ENCODE assay signal across 8 mouse cellular contexts in the genomic region with DNA sequence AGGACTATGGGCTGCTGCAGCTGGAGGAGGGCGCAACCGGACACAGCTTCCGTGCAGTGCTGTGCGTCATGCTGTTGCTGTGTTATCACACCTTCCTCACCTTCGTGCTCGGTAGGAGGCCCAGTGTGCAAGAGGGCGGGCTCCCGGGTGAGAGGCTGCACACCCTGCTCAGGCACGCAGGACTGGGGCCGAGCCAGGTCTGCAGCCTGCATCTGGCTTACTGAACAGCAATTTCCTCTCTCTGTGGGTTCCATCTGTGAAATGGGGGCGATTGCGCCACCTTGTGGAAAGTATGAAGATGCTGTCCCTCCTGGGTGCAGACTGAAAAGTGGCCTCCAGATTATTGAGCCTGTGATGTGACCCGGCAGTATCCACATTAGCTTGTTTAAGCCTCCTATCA. TPM values are rescaled to one million over a fixed set of nuclear protein-coding genes. Genes with fewer than 3 reads are reported as not detected.
DNase-seq lines count a peak whose midpoint lies in the region; ATAC-seq and TF ChIP-seq lines count a peak whose summit lies in the region.

No protein-coding gene starts in this region.

- no peak overlapping the region for H3K27ac ChIP-seq in embryonic facial prominence, embryonic 11.5 days (replicated peaks; ENCODE audit: low read depth, low read length)
- H3K27ac ChIP-seq in heart, postnatal 0 days (ENCODE audit: low read depth), result no peak overlapping the region

- peak; percentile 71 for DNase-seq in CD4-positive, CD25-positive, alpha-beta regulatory T cell, adult 2 months (ENCODE audit: low read depth, low spot score)
- peak; percentile 57 for DNase-seq in adrenal gland, postnatal 10 days
- DNase-seq in embryonic facial prominence, embryonic 11.5 days (ENCODE audit: low spot score), result peak; percentile 53
- no peak for DNase-seq in heart, postnatal 0 days (ENCODE audit: low spot score)
- peak; percentile 67 to 77 for DNase-seq in kidney, postnatal 25 days
- DNase-seq in lung, postnatal 25 days (ENCODE audit: low spot score), result peak; percentile 78
- DNase-seq in spleen, postnatal 10 days (ENCODE audit: low spot score in 2 of 2), result peak; percentile 68 to 86

- peak; percentile 62 for TF ChIP-seq CTCF in heart, postnatal 0 days (IDR thresholded peaks at IDR 0.05; ENCODE audit: low read depth)

- H3K4me2 ChIP-seq in embryonic facial prominence, embryonic 11.5 days (ENCODE audit: low read depth, low read length), result no peak overlapping the region
- no peak overlapping the region for H3K4me2 ChIP-seq in heart, postnatal 0 days (ENCODE audit: low read depth, low read length)

- H3K9ac ChIP-seq in embryonic facial prominence, embryonic 11.5 days (replicated peaks; ENCODE audit: low read length), result no peak overlapping the region
- H3K9ac ChIP-seq in heart, postnatal 0 days (replicated peaks; ENCODE audit: low read depth, low read length), result no peak overlapping the region

- TF ChIP-seq EP300 in heart, postnatal 0 days (IDR thresholded peaks at IDR 0.05; ENCODE audit: low read depth), result no peak

- H3K36me3 ChIP-seq in embryonic facial prominence, embryonic 11.5 days (replicated peaks; ENCODE audit: control insufficient read depth, insufficient read depth, low read depth, low read length), result no peaks in the 10 kb centered on the region
- H3K36me3 ChIP-seq in heart, postnatal 0 days (replicated peaks; ENCODE audit: control insufficient read depth, insufficient read depth, low read length), result no peaks in the 10 kb centered on the region

- H3K4me1 ChIP-seq in embryonic facial prominence, embryonic 11.5 days (ENCODE audit: control insufficient read depth, insufficient read depth, low read length), result peaks cover 3% of the 10 kb centered on the region; the same call in 1 of the 2 replicates
- peaks cover 10% of the 10 kb centered on the region; the same call in 1 of the 2 replicates for H3K4me1 ChIP-seq in heart, postnatal 0 days (ENCODE audit: control insufficient read depth, insufficient read depth)

- 46% methylated on average over 13 of the region's 13 CpGs for WGBS in embryonic facial prominence, embryonic 11.5 days
- 38% methylated on average over 13 of the region's 13 CpGs for WGBS in heart, postnatal 0 days

- H3K4me3 ChIP-seq in embryonic facial prominence, embryonic 11.5 days (ENCODE audit: low read depth, low read length), result no peak overlapping the region
- H3K4me3 ChIP-seq in heart, postnatal 0 days (ENCODE audit: low read depth, low read length), result no peak overlapping the region

- H3K9me3 ChIP-seq in embryonic facial prominence, embryonic 11.5 days (replicated peaks; ENCODE audit: control insufficient read depth, low read length), result no peaks in the 10 kb centered on the region
- no peaks in the 10 kb centered on the region for H3K9me3 ChIP-seq in heart, postnatal 0 days (replicated peaks; ENCODE audit: control insufficient read depth, low read length)

- H3K27me3 ChIP-seq in embryonic facial prominence, embryonic 11.5 days (ENCODE audit: control insufficient read depth, insufficient read depth, low read length), result no peaks in the 10 kb centered on the region
- H3K27me3 ChIP-seq in heart, postnatal 0 days (ENCODE audit: control insufficient read depth, insufficient read depth, low read length), result no peaks in the 10 kb centered on the region

- ATAC-seq in CD4-positive, CD25-positive, alpha-beta regulatory T cell, adult 4 months, result no peak
- ATAC-seq in embryonic facial prominence, embryonic 11.5 days (replicated peaks; ENCODE audit: insufficient number of reproducible peaks, low FRiP score, low TSS enrichment, low read depth), result no peak
- ATAC-seq in heart, postnatal 0 days (ENCODE audit: insufficient read depth, low read depth), result peak; percentile 24; the same call in 1 of the 2 replicates

RNA-seq across cellular contexts. Expression of a gene that starts 24.4 kb away (rescaled TPM):
- polyA plus RNA-seq in CD4-positive, CD25-positive, alpha-beta regulatory T cell, adult 4 months (2017; shearing (Covaris generic)), result not detected
- 1 to 10 TPM; 5.3 to 5.8 TPM for total RNA-seq in adrenal gland, postnatal 10 days (2021)
- 4.3 and 4.8 TPM in 2 replicates for polyA plus RNA-seq in embryonic facial prominence, embryonic 11.5 days (2014; fragmentation: Nextera tagmentation; extraction: Ambion mirVana)
- 4.2 and 10.0 TPM in 2 replicates for total RNA-seq in heart, postnatal 0 days (2014; rRNA removed; ENCODE audit: low replicate concordance)
- polyA plus RNA-seq in heart, postnatal 0 days (2015; fragmentation: Nextera tagmentation; extraction: Ambion mirVana), result 3.4 and 3.6 TPM in 2 replicates

RNA-seq across cellular contexts. Expression of a gene that starts 53.7 kb away (rescaled TPM):
- 1 to 10 TPM; 3.6 to 6.7 TPM for polyA plus RNA-seq in CD4-positive, CD25-positive, alpha-beta regulatory T cell, adult 4 months (2017; shearing (Covaris generic))
- 100 to 1,000 TPM; 115 to 119 TPM for total RNA-seq in adrenal gland, postnatal 10 days (2021)
- polyA plus RNA-seq in embryonic facial prominence, embryonic 11.5 days (2014; fragmentation: Nextera tagmentation; extraction: Ambion mirVana), result 48.3 and 50.8 TPM in 2 replicates
- 44.2 and 78.7 TPM in 2 replicates for total RNA-seq in heart, postnatal 0 days (2014; rRNA removed; ENCODE audit: low replicate concordance)
- 44.2 and 44.7 TPM in 2 replicates for polyA plus RNA-seq in heart, postnatal 0 days (2015; fragmentation: Nextera tagmentation; extraction: Ambion mirVana)
